Mouse (Mus musculus) c-Kit-negative CD71-positive TER-119-positive erythroid progenitor cells, embryonic 14.5 days (primary cell): ENCODE results near the gene Stk10.

ENCODE experiments used
- DNase-seq: peaks from one replicate; pipeline ENCODE4 v3.0.0-alpha.2; 2013; ENCODE audit warnings: low read depth, low spot score

Gene Stk10

DNA sequence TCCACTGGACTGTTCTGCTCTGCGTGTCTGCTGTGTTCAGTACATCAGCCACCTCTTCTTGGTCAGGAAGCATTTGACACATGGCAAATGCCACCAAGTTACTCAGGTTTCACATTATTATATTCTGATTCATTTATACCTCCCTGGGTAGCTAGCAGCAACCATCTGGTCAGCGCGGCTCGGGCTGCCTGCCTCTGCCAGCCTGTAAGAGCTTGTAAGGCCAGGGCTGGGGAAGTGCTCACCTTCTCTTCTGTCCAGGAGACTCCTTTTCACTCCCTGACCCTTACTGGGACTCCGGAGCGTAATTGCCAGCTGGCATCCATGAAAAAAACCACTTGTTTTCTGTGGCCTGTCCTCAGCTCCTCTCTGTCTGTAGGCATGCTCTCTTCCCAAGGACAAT is 16.1 kb downstream of the Stk10 start:
- no peak for DNase-seq

- DNase-seq, result no peak
These were observed 17.0 kb downstream of the Stk10 start for GRCm38 (mm10) chr11:32550102-32550501.

DNA sequence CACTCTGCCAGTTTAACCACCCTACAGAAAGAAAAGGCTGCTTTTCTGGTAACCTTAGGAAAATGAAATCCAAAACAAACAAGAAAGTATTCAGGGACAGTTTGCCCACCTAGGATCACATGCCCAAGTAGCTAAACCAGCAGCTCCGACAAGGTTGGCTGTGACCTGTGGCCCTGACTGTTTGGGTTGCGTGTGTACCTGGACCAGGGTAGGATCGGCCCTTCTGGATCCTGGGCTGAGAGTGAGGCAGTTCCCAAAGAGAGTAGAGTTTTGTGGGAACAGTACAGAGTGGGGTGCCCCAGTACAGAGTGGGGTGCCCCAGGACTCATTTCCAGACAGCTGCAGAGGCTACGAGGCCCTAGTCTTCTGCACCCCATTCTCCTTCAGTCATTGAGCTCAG is 18.0 kb downstream of the Stk10 start:
- no peak for DNase-seq

- no peak for DNase-seq
These were observed 18.6 kb downstream of the Stk10 start for GRCm38 (mm10) chr11:32551579-32552297.

GRCm38 (mm10) chr11:32552401-32553090 is 19.4 kb downstream of the Stk10 start:
- no peak for DNase-seq

GRCm38 (mm10) chr11:32553311-32554140 is 20.4 kb downstream of the Stk10 start:
- no peak for DNase-seq

- no peak for DNase-seq
These were observed 21.3 kb downstream of the Stk10 start for GRCm38 (mm10) chr11:32554141-32555091.

DNA sequence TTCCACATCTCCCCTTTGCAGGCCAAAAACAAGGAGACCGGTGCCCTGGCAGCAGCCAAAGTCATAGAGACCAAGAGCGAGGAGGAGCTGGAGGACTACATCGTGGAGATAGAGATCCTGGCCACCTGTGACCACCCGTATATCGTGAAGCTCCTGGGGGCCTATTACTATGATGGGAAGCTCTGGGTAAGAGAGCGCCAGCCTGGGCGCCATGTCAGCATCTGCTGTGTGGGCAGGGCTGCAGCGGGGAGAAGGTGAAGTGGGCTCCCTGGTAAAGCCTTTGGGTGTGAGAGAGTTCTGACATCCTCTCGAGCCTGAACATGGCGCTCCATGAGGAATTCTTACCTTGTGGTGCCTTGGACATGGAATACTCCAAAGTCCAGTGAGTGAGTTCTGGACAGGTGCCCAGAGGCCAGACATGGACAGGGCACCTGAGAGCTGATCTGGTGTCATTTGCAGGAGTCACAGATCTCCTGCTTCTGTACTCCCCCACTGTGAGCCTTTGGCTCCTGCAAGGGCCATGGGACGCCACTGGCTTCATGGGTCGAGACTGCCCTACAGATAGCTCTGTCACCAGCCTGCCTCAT is 22.1 kb downstream of the Stk10 start:
- DNase-seq, result no peak

DNA sequence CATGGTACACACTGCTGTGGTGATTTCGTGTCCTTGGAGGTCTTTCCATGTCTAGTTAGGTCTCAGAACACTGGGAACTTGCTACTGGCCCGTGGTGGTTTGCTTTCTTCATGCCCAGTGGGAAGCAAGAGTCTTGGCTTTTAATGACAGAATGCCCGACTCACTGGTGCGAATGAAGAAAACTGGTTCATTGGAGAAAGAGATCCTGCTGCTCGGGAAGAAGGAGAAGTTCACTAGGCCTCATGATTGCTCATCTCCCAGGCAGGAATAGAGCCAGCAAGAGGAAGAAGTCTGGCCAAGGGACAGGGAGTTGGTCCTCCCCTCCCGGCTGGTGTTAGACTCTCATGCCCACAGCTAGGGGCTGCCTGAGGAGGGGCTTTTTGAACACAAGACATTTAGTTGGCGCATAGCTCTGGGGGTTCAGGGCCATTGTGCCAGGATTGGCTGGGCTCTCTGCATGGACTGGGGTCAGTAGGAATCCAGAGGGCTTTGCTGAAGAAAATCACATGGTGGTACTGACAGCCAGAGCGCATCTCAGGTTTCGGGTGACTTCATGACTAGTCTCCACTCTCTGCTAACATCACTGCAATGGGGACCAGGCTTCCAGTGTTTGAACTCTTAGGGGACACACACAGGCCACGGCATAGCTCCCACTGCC is 23.4 kb downstream of the Stk10 start:
- no peak for DNase-seq

- DNase-seq, result no peak
These were observed 24.9 kb downstream of the Stk10 start for GRCm38 (mm10) chr11:32558026-32558425.

DNA sequence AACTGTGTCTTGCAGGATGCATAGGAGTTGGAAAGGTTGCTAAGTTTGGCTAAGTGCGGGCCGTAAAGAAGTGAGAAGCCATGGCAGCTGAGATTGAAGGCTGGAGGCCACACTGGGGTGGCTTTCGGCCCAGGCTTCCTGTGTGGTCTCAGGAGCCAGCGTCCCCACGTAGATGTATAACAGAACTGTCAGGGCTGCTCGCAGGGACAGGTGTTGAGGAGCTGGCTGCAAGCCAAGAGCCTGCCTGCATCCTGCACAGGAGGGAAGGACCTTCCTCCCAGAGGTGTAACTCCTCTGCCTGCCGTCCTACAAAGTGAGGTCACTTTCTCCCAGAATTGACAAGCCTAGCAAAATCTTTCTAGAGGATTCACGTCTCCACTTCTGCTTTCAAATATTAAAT is 25.6 kb downstream of the Stk10 start:
- no peak for DNase-seq

DNA sequence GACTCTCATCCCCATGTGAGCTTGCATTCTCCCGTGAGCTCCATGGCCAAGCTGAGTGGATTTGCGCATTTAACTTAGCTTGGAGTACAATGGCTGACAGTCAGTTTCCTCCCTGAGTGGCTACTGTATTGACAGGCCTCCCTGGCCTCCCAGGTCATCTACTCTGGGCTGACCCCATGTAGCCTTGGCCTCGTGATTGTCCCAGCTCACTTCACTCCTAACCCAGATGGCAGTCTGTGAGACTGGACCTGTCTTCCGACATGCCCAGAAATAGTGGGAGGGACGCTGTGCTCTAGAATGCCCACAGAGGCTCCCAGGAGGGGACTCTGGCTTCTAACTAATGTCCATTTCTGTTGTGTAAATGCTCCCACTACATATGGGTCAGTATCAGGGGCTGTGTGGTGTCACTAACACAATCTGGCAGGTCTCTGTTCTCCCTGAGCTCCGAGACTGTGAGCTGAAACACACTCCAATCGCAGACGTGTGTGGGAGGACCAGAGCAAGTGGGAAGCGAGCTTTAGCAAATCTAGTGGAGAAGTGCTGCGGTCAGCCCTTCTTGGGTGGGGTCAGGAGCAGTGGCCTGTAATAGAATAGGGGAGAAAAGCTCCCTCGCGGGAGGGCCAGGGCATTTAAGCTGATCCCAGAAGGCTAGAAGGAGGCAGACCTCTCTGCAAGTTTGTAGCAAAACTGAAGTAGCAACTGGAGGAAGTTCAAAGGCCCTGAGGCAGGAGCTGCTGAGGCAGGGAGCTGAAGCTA is 27.1 kb downstream of the Stk10 start:
- no peak for DNase-seq

DNA sequence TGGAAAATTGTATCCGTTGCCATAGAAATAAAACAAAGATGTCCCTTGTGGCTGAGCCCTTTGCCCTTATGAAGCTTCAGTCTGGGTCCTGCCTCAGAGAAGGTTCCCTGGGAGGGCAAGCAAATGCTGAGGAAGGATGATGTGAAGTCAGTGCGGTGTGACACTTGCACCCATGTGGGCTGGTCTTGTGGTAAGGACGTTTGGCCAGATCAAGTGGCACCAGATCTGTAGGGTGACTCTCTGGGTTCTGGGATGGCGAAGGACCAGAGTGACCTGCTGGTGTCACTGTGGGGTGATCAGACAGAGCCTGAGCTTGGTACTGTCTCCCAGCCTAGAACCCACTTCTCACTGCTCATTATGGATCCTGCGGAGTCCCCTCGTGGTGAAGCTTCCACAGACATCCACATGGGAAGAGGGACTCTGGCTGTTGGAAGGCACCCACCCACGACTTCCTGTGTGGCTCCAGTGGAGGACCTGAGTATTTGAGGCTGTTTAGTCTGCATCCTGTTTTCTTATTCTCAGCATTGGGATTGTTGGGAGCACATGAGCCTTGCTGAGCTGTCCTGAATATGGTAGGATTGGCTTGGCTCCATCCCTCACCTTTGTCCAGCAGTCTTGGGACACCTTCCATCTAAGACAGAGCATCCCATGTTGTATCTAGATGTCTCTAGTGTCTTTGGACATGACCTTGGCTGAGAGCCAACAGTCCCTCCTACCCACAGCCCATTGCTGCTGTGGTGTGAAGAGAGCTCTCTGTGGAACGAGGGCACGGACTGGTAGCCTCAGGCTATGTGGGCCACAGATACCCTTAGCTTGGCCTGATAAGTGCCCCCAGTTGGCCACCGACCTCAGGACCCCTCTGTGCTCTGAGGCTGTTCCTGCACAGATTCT is 28.6 kb downstream of the Stk10 start:
- no peak for DNase-seq

DNA sequence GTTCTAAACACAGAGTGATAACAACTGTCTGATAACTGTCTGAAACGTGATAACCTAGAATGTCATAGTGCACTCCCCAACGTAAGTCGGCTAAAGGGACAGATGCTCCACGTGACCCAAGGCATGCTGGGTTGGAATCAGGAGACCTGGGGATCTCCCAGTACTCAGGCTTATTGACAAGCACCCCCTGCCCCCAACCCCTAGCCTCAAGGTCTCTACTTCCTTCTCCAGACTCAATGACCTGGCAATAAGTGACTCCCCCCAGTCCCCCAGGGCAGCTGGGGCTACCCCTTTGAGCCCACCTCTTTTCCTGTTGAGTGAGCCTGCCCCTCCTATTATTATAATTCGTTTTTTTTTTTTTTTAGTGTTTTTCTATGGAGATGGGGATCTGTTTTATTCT is 29.6 kb downstream of the Stk10 start:
- DNase-seq, result no peak

DNA sequence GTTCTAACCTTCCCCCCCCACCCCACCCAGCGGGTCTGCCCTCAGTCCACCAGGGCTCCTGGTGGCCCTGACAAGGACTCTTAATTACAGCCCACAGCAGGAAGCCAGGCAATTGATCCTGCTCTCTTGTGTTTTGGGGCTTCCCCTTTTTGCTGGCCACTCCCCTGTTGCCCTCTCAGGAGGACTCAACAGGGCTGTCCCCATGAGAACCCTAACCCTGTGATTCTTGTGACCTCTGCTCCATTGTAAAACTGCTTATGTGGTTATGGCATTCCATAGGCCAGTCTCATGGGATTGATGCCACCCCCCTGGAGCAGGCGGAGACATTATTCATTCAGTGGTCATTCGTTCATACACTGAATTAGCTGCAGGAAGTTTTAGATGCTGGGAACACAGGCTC is 30.6 kb downstream of the Stk10 start:
- DNase-seq, result no peak

GRCm38 (mm10) chr11:32564629-32565028 is 31.5 kb downstream of the Stk10 start:
- DNase-seq, result no peak

GRCm38 (mm10) chr11:32565088-32565487 is 32.0 kb downstream of the Stk10 start:
- DNase-seq, result no peak

GRCm38 (mm10) chr11:32566184-32566583 is 33.1 kb downstream of the Stk10 start:
- no peak for DNase-seq
